Mouse (Mus musculus) heart, postnatal 0 days (tissue): Measurements from ENCODE around the gene Slc20a1.

Experiments used
- CTCF ChIP-seq: IDR thresholded peaks from 2 replicates; pipeline ENCODE4 v1.5.1; 2016; ENCODE audit warnings: antibody characterized with exemption, control low read depth, low read depth
- EP300 ChIP-seq: IDR thresholded peaks from 2 replicates; pipeline ENCODE4 v1.6.1; 2016; ENCODE audit warnings: antibody characterized with exemption, low read depth

- no peak for TF ChIP-seq CTCF
- no peak for TF ChIP-seq EP300
Observed at GRCm38 (mm10) chr2:129234731-129235130, 36.2 kb downstream of the Slc20a1 start.
